Mouse (Mus musculus) gastrocnemius, postnatal 36 days (tissue): ENCODE measurements around the gene Rpgrip1. TPM values are rescaled to one million over a fixed set of nuclear protein-coding genes. Genes with fewer than 3 reads are reported as not detected.
"Not testable (repeated sequence)": the region's sequence is repeated elsewhere in the genome, so short reads cannot be mapped to it uniquely, and the experiment has no call there.

Source experiments
- DNase-seq, 2 experiments: peaks; one replicate each; pipeline ENCODE4 v3.0.0; 2022
- intact Hi-C: fragments of 180-260 bp; cut with DNase I; formaldehyde crosslinking; loops from one replicate; pipeline ENCODE4 v1.15.1; 2025
- long read RNA-seq, 2 experiments: library from polyadenylated mRNA; stranded (forward); transcript quantifications; one replicate each; pipeline ENCODE4 v2.0.0; 2021
- total RNA-seq, 2 experiments: library from RNA; stranded (reverse); gene quantifications; 2 replicates each; pipeline ENCODE4 v1.2.3; 2021

Rpgrip1 gene
- not detected for total RNA-seq
- long read RNA-seq, experiment 1, partial matches to known transcripts, result 3 of 7 reads
- long read RNA-seq, experiment 1, other reads (novel, unspliced or antisense), result 4 of 7 reads
- long read RNA-seq, experiment 2, partial matches to known transcripts, result 0 of 1 reads
- long read RNA-seq, experiment 2, other reads (novel, unspliced or antisense), result 1 of 1 reads

- intact Hi-C loops, result no loop called here
Measured at GRCm38 (mm10) chr14:52110346-52110745, at the start of gene Rpgrip1. TSS of gene Rpgrip1 (plus strand) at chr14:52110704.

GRCm38 (mm10) chr14:52060800-52061199, 49.7 kb upstream of the Rpgrip1 start:
- DNase-seq, result no peak
- intact Hi-C loops, result no loop called here

More at GRCm38 (mm10) chr14:52110346-52110745, at the start of gene Rpgrip1:
- no peak for DNase-seq

GRCm38 (mm10) chr14:52061798-52062197, 48.7 kb upstream of the Rpgrip1 start:
- DNase-seq, result no peak
- intact Hi-C loops, result no loop called here

DNA sequence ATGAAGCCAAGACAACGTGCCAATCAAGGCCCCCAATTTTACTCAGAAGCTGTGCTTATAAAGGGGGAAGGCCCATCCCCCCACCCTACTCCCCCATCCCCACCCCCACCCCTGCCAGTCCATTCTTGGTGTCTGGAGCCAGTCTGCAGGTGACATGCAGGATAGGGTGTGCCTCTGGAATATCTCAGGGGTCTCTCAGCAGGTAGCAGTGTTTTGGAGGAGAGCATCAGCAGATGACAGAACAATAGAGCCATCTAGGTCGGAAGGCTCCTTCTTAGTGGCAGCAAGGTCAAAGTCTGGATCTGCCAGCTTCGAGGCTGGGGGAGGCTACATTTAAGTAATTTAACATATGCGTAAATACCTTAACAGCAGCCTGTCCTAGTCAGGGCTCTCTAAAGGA, 44.4 kb upstream of the Rpgrip1 start:
- intact Hi-C loops, result no loop called here
- no peak for DNase-seq

- no peak for DNase-seq
- intact Hi-C loops, result loop anchor here (10.0 kb wide), 1 partner anchor 133 kb away; no protein-coding TSS in a partner anchor
Measured at GRCm38 (mm10) chr14:52071599-52072137, 38.8 kb upstream of the Rpgrip1 start.

GRCm38 (mm10) chr14:52083083-52083482, 27.4 kb upstream of the Rpgrip1 start:
- intact Hi-C loops, result no loop called here
- DNase-seq, result no peak

DNA sequence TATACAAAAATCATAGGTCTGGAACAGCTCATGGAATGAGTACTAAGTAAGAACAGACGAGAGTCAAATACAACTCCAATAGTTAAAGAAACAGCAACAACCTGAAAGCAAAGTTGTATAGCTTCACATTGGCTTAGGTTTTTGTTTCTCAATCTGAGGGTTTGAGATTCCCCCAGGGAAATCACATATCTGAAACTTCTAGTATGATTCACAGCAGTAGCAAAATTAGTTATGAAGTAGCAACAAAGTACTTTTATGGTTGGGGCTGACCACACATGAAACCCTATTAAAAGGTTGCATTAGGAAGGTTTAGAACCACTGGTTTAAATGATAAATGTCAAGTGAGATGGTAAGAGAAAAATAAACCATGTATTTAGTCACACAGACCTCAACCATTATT, 16.0 kb upstream of the Rpgrip1 start:
- no peak for DNase-seq
- intact Hi-C loops, result no loop called here

GRCm38 (mm10) chr14:52097191-52097590, 13.3 kb upstream of the Rpgrip1 start:
- intact Hi-C loops, DNase-seq: not testable (repeated sequence)

DNA sequence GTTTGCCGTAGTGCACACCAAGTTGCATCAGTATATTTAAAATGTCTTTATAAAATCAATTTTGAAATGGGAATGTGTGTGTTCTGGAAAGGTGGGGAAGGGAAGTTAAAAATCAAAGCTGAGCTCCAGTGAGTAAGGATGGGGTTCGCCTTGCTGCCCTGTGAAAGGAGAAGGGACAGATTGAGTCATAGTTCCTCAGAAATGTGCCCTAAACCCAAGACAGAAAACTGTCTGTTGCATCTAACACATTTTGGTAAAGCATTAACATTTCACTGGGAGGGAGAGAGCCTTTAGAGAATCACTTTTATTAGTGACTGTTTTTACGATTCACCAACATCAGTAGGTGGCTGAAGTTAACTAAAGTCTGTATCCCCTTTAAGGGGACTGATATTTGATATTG, 12.1 kb upstream of the Rpgrip1 start:
- DNase-seq, intact Hi-C loops: not testable (repeated sequence)

- intact Hi-C loops, result no loop called here
- no peak for DNase-seq
Measured at GRCm38 (mm10) chr14:52099563-52099962, 10.9 kb upstream of the Rpgrip1 start.

- intact Hi-C loops, result no loop called here
- DNase-seq, result no peak
Measured at GRCm38 (mm10) chr14:52100170-52100960, 10.1 kb upstream of the Rpgrip1 start.

DNA sequence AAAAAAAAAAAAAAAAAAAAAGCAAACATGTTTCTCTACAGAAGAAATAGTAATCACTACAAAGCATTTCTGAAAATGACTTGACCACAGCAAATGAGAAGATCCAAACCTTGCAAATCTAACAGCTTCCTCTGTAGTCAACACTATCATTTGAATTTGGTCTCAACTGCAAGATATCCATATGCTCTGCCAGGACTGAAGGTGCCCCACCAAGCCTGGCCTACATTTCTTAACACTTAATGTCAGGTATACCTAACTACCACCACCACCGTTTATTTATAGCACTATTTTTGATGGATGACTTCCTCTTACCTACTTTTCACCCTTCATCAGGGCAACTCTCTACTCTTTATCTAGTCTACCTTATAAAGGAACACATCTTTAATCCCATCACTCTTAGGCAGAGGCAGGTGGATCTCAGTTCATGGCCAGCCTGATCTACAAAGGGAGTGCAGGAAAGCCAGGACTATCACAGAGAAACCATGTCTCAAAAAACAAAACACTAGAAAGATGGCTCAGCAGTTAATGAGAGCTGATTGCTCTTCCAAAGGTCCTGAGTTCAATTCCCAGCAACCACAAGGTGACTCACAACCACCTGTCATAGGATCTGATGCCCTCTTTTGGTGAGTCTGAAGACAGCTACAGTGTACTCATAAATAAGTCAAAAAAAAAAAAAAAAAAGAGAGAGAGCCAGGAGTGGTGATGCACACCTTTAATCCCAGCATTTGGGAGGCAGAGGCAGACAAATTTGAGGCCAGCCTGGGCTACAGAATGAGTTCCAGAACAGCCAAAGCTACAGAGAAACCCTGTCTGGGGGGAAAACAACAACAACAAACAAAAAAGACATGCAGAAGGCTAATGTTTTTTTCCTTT, 9.0 kb upstream of the Rpgrip1 start:
- intact Hi-C loops, result no loop called here
- DNase-seq, result no peak

- intact Hi-C loops, result no loop called here
- DNase-seq, result no peak
Measured at GRCm38 (mm10) chr14:52103474-52103855, 7.0 kb upstream of the Rpgrip1 start.

- peak; percentile 100 for DNase-seq
- intact Hi-C loops, result no loop called here
Measured at GRCm38 (mm10) chr14:52103856-52104676, 6.4 kb upstream of the Rpgrip1 start, which contains the start of gene Hnrnpc. TSS of gene Hnrnpc (minus strand) at chr14:52104028.

DNA sequence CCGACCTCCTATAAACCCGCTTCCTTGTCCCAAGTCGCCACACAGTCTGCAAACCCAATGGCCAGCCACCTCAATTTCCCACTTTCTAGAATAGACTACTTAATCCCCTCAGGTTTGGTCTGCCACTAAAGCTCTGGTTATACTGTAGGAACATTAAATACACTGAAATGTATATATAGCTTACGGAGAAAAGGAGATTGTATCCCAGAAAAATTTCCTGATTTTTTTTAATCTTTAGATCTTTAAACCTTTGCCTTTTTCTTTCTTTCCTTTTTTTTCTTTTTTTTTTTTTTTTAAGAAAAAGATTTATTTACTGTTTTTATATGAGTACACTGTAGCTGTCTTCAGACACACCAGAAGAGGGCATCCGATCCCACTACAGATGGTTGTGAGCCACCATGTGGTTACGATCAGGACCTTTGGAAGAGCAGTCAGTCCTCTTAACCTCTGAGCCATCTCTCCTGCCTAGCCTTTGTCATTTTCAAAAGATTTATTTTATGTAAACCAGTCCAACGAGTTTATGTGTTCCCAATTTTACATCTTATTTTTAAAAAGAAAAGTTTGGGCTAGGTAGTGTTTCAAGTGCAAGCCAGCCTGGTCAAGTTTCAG, 5.7 kb upstream of the Rpgrip1 start:
- no peak for DNase-seq
- intact Hi-C loops, result no loop called here

GRCm38 (mm10) chr14:52105308-52105707, 5.2 kb upstream of the Rpgrip1 start:
- DNase-seq, result no peak
- intact Hi-C loops, result no loop called here

DNA sequence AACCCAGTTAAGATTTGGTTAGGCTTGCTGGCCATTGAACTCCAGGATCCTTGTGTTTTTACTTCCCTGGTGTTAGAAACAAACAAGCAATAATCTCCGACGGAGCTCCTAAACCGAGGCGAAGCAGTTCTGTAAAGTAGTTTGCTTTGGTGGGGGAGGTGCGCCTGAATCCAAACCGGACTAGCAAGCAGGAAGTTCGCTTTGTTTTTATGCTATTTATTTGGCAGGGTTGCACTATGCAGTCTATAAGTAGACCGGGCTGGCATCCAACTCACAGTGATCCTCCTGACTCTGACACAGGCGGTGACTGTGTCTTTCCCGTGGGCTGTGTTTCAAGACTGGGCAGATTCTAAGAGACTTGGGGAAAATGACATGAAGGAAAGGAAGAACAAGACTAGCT, 3.8 kb upstream of the Rpgrip1 start:
- intact Hi-C loops, result no loop called here
- no peak for DNase-seq

- no peak for DNase-seq
- intact Hi-C loops, result no loop called here
Measured at GRCm38 (mm10) chr14:52108025-52108424, 2.5 kb upstream of the Rpgrip1 start.

DNA sequence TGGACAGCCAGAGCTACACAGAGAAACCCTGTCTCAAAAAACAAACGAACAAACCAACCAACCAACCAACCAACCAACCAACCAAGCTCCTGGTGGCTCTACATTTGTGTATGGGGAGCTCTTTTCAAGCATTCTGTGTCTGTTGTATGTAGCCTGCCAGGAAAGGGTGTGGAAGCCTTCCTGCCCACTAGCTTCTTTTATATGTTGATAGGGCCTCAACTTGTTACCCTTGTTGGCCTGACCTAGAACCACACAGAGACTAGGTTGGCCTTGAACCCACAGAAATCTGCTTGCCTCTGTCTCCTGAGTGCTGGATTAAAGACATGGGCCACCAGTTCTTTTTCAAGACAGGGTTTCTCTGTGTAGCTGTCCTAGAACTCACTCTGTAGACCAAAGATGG, 3.6 kb downstream of the Rpgrip1 start:
- intact Hi-C loops, result no loop called here
- no peak for DNase-seq

- intact Hi-C loops, result no loop called here
- no peak for DNase-seq
Measured at GRCm38 (mm10) chr14:52117241-52117640, 6.7 kb downstream of the Rpgrip1 start.
